Mouse (Mus musculus) adrenal gland, postnatal 36 days (tissue): ENCODE results near the gene Adprh. TPM values are rescaled to one million over a fixed set of nuclear protein-coding genes. Genes with fewer than 3 reads are reported as not detected.
"Not testable (repeated sequence)": the region's sequence is repeated elsewhere in the genome, so short reads cannot be mapped to it uniquely, and the experiment has no call there.

Source experiments
- DNase-seq, 2 experiments: peaks; one replicate each; pipeline ENCODE4 v3.0.0; 2021; ENCODE audit warnings: mixed read lengths in 1 of 2
- total RNA-seq, 2 experiments: library from RNA; stranded (reverse); gene quantifications; 2 replicates each; pipeline ENCODE4 v1.2.3; 2021

Gene Adprh
- total RNA-seq, 2 experiments from 2014 or later = 47.3 to 54.0 TPM

- DNase-seq = no peak
Observed at GRCm38 (mm10) chr16:38467091-38467916, 14.8 kb upstream of the Adprh start.

GRCm38 (mm10) chr16:38466089-38466488 lies 13.6 kb upstream of the Adprh start:
- DNase-seq = no peak

GRCm38 (mm10) chr16:38463305-38463704 lies 10.8 kb upstream of the Adprh start:
- no peak for DNase-seq

GRCm38 (mm10) chr16:38462161-38462560 lies 9.7 kb upstream of the Adprh start:
- no peak for DNase-seq

- no peak for DNase-seq
Observed at GRCm38 (mm10) chr16:38461749-38462148, 9.2 kb upstream of the Adprh start.

- no peak for DNase-seq
Observed at GRCm38 (mm10) chr16:38459990-38460389, 7.5 kb upstream of the Adprh start.

- DNase-seq = no peak
Observed at GRCm38 (mm10) chr16:38458600-38459280, 6.2 kb upstream of the Adprh start.

- no peak for DNase-seq
Observed at GRCm38 (mm10) chr16:38456812-38457567, 4.5 kb upstream of the Adprh start.

- DNase-seq = no peak
Observed at GRCm38 (mm10) chr16:38455511-38456418, 3.3 kb upstream of the Adprh start, which contains the start of gene Cd80. TSS of gene Cd80 (plus strand) at chr16:38455561.

GRCm38 (mm10) chr16:38454533-38455254 lies 2.2 kb upstream of the Adprh start:
- no peak for DNase-seq

- DNase-seq = no peak
Observed at GRCm38 (mm10) chr16:38453952-38454351, 1.4 kb upstream of the Adprh start.

GRCm38 (mm10) chr16:38453203-38453553 lies 675 bp upstream of the Adprh start:
- no peak for DNase-seq

GRCm38 (mm10) chr16:38451421-38452205 lies 890 bp downstream of the Adprh start:
- no peak for DNase-seq

GRCm38 (mm10) chr16:38450707-38451106 lies 1.8 kb downstream of the Adprh start:
- DNase-seq = no peak

GRCm38 (mm10) chr16:38448458-38448857 lies 4.0 kb downstream of the Adprh start:
- DNase-seq = no peak

- no peak for DNase-seq
Observed at GRCm38 (mm10) chr16:38447366-38447765, 5.1 kb downstream of the Adprh start.

GRCm38 (mm10) chr16:38446141-38446540 lies 6.4 kb downstream of the Adprh start:
- DNase-seq = not testable (repeated sequence)

- DNase-seq = no peak
Observed at GRCm38 (mm10) chr16:38445576-38445975, 6.9 kb downstream of the Adprh start.

- no peak for DNase-seq
Observed at GRCm38 (mm10) chr16:38445046-38445445, 7.5 kb downstream of the Adprh start.
